Mouse (Mus musculus) frontal cortex, postnatal 10 days (tissue): ENCODE measurements around the gene Shroom1.
A peak's percentile ranks its signal among the peaks of the same experiment; 100 is the strongest.

ENCODE experiments used
- DNase-seq, 2 experiments: peaks; one replicate each; pipeline ENCODE4 v3.0.0; 2022; ENCODE audit warnings: low spot score in 2 of 2, mixed read lengths in 1 of 2

Shroom1 gene

GRCm38 (mm10) chr11:53446183-53446582, 10.8 kb upstream of the Shroom1 start:
- DNase-seq = no peak

GRCm38 (mm10) chr11:53447996-53448395, 9.0 kb upstream of the Shroom1 start:
- no peak for DNase-seq

DNA sequence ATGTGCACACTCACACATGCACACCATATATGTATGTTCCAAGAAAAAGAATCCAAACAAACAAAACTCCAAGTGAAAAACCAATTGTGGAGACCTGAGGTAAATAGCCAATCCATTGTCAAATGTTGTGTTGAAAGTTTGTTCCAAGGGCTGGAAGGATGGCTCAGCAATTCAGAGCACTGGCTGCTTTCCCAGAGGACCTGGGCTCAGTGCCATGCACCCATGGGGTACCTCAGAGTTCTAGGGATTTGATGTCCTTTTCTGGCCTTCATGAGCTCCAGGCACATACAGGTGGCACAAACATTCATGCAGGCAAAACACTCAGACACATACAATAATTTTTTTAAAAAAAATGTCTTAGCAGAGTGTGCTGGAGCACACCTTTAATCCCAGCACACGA, 8.5 kb upstream of the Shroom1 start:
- no peak for DNase-seq

- no peak for DNase-seq
Observed at GRCm38 (mm10) chr11:53450070-53450705, 6.8 kb upstream of the Shroom1 start.

DNA sequence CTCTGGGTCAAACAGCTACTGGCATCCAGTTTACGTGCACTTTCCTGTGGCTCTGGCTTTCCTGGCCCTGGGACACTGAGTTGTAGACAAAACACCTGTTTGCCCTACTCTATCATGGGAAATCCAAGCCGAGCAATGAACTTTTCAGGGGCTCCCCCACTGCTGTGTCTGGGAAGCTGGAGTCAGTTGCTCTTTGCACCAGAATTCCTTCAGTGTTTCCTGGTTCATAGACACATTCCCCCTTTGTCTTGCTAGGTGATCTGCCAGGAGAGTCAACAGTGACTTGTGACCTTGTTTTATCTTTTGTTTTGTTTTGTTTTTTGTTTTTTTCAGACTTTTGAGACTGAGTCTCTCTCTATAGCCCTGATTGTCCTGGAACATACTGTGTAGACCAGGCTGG, 5.6 kb upstream of the Shroom1 start:
- no peak for DNase-seq

GRCm38 (mm10) chr11:53452396-53452795, 4.6 kb upstream of the Shroom1 start:
- no peak for DNase-seq

- no peak for DNase-seq
Observed at GRCm38 (mm10) chr11:53453031-53453430, 4.0 kb upstream of the Shroom1 start.

DNA sequence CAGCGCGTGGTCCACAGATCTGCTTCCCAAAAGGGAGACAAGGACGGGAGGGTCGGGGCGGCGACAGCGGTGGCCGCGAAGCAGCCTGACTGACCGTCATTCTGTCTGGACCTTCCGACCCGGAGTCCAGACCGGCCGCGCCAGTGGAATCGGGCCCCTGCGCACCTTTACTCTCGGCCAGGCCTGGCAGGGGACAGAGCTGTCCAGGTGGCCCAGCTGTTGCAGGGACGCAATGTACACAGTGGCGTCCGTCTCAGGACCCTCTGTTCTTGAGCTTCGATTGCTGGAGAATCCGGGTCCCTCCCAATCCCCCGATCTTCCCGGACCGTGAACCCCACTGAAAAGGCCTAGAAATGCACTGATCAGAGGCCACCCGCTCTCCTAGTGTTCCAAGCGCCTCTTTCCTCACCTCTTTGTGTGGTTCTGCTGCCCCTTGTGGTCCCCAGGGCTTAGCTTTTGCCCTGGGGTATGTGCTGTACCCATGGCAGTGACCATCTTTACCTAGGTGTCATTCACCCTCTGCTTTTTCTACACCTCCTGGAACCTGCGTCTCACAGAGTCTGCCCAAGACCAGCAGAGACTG, 458 bp downstream of the Shroom1 start:
- no peak for DNase-seq

GRCm38 (mm10) chr11:53458996-53459395, 2.0 kb downstream of the Shroom1 start:
- DNase-seq = no peak

DNA sequence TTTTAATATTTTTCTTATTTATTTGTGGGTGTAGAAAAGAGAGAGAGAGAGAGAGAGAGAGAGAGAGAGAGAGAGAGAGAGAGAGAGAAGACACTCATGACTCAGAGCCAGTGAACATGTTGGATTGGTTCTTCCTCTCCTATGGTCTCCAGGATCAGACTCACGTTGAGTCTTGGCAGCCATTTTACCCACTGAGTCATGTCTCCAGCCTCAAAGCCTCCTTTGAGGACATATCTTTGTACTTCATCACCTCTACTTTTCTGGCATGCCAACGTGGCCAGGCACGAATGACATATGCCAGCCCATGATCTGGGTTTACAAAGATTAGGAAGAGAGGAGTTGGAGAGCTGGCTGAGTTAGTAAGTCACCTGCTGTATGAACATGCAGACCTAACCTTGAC, 3.2 kb downstream of the Shroom1 start:
- no peak for DNase-seq

DNA sequence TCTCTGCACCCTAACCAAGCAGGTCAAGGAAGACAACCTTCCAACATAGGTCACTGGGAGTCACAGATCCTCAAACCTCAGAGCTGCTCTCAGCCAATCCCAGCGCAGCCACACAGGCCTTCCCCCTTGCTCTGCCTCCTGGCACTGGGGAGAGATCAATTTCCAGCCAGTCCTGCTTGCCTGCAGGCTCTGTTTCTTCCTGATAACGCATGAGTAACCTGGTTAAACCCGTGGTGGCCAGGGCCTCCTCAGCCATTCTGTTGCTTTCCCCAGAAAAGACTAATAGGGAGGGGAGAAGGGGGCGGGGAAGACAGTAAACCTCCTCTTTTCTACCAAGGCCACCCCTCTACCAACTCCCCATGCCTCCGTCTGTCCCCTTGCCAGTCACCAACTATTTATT, 4.7 kb downstream of the Shroom1 start:
- DNase-seq = no peak

DNA sequence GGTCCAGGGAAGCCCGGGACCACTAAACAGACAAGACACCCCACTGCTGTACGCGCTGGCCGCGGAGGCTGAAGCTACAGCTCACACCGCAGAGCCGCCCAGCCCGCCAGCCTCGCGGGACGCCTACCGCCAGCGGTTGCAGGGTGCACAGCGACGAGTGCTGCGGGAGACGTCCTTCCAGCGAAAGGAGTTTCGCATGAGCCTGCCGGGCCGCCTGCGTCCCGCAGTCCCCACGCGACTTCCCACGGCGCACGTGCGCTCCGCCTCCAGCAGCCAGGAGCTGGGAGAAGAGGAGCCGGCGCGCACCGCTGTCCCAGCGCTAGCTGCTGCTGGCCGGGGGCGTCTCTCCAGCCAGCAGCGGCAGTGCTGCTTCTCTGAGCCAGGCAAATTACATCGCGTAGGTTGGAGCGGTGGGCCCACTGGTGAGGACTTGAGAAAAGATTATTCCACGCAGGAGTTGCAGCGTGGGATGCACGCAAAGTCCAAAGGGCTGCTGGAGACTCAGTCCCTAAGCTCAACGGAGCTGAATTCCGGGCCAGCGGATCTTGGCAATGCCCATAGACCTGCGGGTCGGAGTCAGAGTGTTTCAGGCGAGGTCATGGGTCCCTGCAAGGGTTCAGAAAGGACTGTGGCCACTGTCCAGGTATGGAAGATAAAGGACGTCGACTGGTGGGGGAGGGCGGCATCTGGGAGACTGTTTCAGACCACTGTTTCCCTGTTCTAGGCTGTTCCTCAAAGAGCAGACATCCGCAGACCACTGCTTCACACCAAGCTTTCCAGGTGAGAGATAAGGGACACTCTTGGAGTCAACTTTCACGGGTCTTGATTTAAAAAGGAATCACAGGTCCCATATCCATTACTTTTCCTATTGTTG, 6.8 kb downstream of the Shroom1 start:
- DNase-seq = peak in 1 of 2 experiments; percentile 36

- peak; percentile 71 to 83 for DNase-seq
Observed at GRCm38 (mm10) chr11:53466231-53466971, 9.4 kb downstream of the Shroom1 start.

DNA sequence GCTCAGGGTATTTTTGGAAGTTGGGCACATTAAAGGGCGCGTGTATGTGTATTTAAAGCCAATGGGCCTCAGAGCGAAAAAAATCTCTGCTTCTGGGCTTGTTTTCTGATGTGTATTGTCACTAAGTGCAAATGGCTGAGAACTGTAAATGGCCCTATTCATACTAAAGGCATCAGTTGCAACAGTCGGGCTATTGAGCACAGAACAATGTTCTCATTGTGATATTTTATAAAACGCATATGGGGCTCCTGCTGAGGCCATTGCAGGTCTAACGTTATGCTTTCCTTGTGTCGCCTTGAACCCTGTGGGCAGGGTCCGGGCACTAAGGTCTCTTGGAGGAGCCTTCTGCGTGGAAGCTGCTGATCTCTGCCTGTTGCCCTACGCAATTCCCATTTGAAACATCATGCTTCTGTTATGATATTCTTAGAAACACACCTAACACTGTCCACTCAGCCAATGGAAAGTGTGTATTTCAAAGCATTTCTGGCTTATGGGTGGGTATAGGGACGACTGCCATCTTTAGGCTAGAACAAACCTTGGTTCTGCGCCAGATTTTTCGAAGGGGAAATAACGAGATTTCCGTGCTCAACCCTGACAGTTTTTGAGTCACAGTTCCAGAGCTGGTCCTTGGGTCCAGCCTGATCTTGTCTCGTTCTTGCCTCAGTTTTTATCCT, 12.4 kb downstream of the Shroom1 start:
- DNase-seq = peak in 1 of 2 experiments; percentile 54

GRCm38 (mm10) chr11:53469968-53470695, 13.1 kb downstream of the Shroom1 start, which contains the start of gene Gm9837:
Gene Gm9837, minus strand, starts transcription at chr11:53470479.
- DNase-seq = peak; percentile 82 to 89

- no peak for DNase-seq
Observed at GRCm38 (mm10) chr11:53472709-53473108, 15.7 kb downstream of the Shroom1 start.

GRCm38 (mm10) chr11:53475620-53476019, 18.6 kb downstream of the Shroom1 start:
- DNase-seq = no peak

DNA sequence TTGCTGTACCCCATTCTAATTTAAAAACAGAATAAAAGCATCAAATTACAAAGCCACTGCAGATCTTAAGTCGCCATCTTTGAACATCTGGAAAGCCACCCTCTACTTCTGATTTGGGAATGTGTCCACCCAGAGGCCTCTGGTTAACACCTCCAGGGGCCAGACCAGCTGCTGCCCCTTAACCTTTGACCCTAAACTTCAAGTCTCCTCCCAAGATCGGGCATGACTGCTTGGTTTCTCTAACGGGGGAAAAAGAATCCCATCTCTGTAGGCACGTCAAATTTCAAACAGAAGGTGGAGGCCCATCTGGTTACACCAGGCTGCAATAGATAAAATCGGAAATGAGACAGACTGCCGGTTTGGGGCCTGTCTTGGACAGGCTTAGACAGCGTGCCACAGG, 20.8 kb downstream of the Shroom1 start:
- no peak for DNase-seq

- peak in 1 of 2 experiments; percentile 30 for DNase-seq
Observed at GRCm38 (mm10) chr11:53478383-53479170, 21.6 kb downstream of the Shroom1 start.
